Mouse (Mus musculus) liver (tissue): ENCODE results near the gene Anapc4.
A peak's percentile ranks its signal among the peaks of the same experiment; 100 is the strongest.

Experiments used
- DNase-seq: peaks from one replicate; pipeline ENCODE4 v3.0.0-alpha.2; 2020; ENCODE audit warnings: mixed read lengths

The Anapc4 gene

DNA sequence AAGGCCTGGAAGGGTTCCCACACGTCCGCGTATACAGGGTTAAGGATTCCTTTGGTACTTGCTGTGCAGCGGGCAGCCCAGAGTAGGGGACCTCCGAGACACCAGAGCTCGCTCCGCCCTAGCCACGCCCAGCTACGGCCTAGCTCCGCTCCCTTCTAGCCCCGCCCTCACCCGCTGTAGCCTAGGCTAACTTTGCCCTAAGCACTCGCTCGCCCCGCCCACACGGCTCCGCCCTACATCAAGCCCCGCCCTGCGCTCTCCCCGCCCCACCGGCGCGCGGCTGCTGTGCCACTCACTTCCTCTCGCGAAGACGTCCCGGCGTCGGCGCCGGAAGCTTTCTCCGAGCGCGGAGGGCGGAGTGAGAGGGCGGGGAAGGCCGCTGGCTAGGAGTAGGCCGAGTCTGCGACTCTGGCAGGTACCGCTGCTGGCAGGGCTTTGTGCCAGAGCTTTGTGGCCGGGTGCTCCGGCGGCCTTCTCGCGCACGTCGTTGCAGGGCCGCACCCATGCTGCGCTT, at the start of gene Anapc4:
Gene Anapc4 (plus strand): TSS at position 252 of the 514 bp plus-strand sequence.
- peak; percentile 100 for DNase-seq

DNA sequence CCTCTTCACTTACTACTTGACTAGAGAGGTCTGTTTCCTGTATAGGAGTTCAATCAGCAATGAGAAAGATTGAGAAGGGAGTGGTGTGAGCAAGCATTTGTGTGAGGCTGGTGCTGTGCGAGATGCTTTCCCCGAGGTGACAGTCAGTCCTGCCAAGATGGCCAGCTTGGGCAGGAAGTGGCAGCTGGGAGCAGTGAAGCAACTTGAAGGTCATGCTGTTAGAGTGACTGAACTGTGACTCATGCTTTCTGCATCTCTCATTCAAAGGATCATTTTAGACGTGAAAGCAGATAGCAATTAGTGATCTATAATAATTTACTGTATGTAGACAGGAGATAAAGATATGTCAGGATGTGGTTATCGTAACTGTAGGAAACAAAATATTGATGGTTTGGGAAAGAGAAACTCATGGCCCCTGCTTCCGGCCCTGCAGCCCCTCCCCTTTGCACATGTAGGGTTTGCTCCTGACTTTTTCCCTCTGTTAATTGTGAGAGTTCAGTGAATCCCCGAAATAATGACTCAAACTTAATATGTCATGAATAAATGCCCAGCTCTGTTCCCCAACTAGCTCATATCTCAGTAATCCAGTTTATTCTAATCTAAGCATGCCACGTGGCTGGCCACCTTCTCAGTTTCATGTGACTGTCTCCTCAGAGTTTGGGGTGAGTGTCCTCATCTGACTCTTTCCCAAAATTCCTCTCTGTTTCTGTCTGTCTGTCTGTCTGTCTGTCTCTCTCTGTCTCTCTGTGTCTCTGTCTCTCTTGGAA, 47.1 kb upstream of the Anapc4 start:
- DNase-seq, result no peak

DNA sequence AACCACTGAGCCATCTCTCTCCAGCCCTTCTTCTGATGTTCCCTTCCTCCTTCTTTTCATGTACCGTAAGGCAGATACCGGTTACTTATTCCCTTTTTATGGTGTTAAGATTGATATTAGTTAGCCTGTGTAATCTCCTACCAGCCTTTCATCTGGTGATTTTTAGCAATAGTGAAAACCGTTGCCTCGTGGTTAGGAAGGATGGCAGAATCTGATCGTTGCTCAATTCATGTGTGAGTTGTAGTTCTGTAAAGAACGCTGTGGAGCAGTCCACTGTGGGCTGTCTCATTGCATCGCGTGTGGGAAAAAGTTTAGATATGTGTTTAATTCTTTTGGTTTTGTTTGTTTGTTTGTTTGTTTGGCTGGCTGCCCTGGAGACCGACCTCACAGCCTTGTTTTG, 40.6 kb upstream of the Anapc4 start:
- no peak for DNase-seq

DNA sequence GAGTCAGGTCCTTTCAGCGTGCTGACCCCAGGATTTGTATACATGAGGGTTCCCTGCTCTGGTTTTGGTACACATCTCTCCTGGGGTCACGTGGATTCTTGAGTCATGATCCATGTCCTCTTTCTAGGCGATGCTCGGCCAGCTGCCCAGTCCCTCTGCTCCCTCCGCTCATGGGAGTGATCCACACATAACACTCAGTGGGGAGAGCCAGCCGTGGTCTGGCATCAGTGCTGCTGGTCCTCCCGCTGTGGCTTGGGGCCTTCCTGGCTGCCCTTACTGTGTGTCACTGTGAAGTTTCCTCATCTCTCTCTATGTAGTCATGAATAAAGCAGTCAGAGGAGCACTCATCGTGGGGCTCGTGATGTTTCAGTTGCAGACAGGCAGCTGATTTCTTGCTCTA, 39.7 kb upstream of the Anapc4 start:
- no peak for DNase-seq

DNA sequence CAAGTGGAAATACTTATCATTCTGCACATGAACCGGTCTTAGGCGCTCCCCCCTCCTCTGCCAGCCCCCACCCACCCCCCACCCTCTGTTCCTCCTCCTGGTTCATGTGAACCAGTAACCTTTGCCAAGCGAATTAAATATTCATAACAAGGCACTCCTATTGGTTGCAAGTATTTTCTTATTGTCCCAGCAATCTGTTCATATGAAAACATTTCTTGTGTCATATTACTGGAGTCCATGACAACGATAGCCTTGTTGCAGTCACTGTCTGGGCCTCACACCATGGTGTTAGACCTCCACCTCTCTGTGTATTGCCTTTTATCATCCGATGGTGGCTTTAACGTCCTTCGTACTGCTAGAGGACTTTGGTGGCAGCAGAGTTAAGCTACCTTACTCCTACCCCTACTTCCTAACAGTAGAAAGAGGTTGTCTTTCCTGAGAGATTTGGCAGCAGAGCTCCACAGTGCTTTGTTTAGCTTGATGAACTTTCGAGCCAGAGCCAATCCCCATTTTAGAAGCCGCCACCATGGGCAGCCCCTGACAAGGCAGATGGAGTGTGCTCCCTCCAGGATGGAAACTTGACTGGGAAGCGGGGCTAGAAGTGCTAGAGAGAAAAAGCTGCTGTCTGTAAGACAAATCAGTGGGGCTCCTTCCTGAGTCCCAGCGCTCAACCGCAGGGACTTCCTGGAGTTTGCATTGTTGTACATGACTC, 34.4 kb upstream of the Anapc4 start:
- DNase-seq, result no peak

DNA sequence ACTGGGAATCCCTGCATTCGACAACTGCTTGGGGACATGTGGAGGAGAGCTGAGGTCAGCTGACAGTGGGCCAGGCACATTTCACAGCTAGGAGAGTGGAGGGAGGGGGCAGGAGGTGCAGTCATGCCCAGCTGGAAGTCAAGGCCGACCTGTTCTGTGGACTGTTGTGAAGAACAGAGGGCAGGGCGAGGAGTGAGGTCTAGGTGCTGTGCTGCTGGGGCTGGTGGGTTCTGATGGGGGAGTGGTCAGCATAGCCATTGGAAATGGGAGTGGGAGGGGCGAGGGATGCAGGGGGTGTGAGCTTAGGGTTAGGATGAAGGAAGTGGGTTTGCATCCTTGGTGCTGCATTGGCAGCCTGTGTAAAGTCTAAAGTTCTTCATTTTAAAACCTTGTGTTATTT, 28.0 kb upstream of the Anapc4 start:
- DNase-seq, result no peak

DNA sequence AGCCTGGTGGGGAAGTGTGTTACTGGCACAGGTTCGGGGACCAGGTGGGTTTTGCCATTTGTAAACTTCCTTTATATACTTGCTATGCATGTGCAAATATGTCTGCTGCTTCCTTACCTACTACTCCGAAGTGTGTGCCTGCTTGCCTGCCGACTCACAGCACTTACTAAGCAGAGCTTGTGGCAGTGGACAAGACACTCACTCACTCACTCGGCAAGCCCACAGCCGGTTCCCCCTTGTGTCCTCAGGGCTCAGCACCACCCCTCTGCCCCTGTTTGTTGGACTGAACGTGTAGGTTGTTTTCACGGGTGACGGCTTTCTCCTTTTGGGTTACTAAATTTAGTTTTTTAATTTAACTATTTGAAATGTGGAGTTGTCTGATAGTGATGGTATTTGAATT, 27.5 kb upstream of the Anapc4 start:
- no peak for DNase-seq

DNA sequence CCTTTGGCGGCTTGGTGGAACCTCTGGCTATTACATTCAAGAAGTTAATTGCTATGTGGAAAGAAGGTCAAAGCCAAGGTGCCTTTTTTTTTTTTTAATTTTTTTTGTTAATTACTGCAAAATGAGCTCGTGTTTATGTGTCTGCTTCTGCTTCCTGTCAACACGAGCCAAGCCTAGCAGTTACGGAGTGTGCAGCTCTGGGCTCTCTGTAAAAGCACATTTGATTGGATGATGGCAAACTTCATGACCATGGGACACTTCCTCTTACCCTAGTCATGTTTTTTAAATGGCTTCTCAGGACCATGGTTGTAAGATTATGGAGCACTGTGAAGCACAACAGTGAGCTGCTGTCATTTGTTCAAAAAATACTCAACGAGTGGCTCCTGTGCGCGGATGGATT, 26.8 kb upstream of the Anapc4 start:
- no peak for DNase-seq

DNA sequence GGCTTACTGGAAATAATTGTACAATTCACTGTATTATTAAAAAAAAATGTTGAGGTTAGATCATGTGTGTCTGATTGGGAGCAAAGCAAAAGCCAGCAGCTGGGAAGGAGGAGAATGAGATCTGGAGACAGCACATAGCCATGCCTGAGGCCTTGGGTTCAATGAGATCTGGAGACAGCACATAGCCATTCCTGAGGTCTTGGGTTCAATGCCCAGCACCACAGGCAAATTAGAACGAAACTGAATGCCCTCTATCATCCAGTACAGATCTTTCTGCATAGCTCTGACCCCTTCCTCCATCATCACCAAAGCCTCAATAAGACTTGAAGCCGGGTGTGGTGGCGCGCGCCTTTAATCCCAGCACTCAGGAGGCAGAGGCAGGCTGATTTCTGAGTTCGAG, 23.4 kb upstream of the Anapc4 start:
- DNase-seq, result no peak

DNA sequence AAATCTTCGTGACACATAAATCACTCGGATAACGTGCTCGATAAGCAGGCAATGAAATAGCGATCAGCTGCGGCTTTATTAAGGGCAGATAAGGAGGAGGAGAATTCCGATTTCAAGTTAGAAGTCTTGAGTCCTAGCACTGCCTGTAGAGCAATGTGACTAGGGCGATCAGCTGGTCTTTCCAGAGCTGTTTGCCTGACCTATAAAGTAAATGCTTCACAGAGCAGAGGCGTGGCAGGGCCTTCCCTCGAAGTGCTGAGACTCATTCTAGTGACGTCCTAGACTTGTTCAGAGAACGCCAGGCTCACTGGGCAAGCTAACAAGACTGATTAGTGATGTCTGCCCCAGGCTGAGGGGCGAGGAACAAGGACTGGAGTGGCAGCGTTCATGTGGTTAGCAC, 22.8 kb upstream of the Anapc4 start:
- DNase-seq, result no peak

DNA sequence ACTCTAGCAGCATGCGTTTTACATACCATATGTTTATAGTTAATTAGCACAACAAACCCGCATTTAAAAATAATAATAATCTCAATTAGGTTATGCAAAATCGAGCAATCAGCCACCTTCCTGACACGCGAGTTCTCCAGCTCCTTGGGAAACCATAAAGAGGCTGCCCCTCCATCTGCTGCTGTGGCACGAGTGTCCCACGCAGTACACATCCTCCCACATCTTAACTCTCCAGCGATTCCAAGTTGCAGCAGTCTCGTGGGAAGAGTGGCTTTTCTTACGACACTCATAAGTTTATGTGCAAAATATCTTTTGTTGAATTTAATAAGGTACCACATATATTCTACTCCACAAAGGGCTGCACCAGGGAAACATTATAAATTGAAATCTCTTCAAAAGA, 21.4 kb upstream of the Anapc4 start:
- no peak for DNase-seq

DNA sequence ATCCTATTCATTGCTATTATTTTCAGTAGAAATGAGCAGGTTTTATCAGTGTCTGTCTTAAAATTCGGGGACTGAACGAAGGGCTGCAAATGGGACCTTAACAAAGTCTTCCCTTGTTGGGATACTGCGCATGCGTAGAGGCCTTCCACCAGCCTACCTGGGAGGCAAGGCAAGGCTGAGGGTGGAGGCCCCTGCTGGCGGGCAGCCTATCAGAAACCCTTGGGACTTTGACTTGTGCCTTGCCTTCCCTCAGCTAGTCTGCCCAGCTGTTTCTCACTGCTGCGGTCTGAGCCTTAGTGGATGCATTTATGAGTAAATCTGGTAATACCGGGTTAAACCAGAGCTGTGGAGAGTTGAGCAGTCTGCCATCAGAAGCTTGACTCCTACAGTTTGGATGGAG, 20.5 kb upstream of the Anapc4 start:
- DNase-seq, result no peak

DNA sequence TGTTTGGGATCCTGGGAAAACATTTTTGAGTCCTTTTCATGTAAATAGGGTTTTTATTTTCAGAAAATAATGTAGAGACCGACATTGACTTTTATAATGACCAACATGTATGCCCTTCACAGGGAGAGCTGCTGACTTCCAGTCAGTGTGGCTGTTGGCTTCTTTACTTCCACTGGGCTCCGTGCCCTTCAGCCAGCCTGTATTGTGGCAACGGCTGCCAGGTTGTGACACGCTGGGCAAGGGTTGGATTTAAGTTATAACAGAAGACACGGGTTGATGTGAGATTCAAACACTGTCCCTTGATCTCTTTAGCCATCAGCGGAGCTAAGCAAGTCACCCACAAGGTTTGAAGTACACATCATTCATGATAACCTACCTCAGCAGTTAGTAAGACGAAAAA, 15.1 kb upstream of the Anapc4 start:
- DNase-seq, result no peak

DNA sequence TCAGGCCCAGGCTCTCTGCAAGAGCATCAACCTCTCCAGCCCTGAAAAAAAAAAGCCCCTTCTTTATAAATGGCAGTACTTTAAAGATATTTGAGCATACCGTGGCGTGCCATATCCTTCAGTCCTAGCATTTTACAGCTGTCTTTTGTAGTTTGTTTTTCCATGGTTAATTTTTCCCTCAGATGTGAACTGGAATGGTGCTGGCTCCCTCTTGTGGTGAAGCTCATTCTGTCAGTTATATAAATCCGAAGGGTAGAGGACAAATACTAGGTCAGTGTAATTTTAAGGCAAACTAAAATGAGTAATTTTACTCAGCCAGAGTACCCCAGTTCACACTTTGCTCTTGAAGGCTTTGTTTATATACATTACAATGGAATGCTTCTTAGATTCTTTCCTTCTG, 12.1 kb upstream of the Anapc4 start:
- peak; percentile 19 for DNase-seq

DNA sequence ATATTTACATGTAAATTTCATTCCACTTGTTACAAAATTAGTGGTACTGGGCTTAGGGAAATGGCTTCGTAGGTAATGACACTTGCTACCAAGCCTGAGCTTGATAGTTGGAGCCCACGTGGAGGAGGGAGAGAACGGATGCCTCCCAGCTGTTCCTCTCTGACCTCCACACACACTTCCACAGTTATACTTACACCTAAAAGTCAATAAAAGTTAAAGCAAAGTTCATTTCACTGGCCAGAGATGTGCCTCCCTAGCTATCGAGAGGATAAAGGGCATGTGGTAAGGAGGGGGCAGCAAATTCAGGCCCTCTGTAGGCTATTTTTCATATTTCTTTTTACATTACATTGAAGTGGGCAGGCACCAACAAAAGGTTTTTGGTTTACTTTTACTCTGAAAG, 5.9 kb upstream of the Anapc4 start:
- DNase-seq, result no peak

DNA sequence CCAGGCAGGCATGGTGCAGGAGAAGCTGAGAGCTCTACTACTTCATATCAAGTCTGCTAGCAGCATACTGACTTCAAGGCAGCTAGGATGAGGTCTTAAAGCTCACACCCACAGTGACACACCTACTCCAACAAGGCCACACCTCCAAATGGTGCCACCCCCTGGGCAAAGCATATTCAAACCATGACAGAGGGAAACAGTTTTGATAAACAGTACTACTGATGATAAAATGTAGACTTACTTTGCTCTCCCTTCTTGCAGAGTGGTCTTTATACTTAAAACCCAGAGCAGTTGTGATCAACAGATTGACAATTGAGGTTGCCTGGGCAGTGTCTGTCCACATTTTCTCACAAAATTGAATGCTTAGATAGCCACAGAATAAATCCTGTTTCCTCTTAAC, 807 bp upstream of the Anapc4 start:
- DNase-seq, result peak; percentile 78

DNA sequence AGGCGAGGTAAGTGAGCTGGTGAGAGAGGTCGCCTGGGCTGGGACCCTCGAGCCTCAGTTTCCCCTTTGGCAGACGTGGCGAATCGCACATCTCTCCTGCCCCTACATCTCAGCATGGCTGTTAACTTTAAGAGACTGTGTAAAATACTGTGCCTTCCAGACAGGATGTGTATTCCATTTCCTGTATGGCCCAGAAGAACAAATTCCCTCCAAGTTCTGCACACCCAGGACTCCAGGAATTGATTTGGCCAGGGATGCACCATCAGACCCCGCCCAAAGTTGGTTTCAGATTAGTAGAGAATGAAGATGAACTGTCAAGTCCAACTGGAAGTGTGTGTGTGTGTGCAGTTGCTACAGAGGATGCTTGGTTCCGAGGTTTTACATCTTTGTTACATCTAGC, 574 bp downstream of the Anapc4 start:
- DNase-seq, result no peak

DNA sequence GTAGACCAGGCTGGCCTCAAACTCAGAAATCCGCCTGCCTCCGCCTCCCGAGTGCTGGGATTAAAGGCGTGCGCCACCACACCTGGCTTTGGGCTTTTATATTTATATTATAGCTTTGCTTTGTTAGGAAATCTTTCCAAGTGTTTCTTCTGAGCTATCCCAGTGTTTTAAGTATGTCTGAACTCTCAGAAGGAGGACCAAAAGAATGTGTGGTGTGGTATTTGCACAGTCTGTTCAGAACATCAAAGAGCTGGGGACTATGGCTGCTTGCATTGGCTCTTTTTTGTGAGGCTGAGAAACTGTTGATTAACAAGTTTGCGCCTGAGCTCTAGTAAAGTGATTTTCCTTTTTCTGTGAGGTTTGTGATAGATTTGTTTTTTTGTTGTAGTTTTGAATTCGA, 10.5 kb downstream of the Anapc4 start:
- DNase-seq, result no peak

DNA sequence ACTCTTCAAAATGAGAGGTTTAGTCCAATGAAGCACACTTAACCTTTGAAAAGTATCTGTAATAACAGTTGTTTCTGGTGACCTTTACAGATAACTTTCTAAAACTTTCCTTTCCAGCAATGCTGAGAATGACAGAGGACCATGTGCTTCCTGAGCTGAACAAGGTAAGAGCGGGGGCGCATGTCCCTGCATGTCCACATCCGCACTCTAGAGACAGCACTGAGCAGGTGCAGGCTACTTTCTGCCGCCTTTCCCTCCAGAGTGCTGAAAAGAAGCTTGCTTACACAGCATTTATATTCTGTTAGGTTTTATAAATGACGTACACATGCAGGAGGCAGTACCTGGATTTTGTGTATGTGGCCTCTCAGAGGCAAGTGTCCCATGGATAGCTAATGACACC, 21.9 kb downstream of the Anapc4 start:
- no peak for DNase-seq

DNA sequence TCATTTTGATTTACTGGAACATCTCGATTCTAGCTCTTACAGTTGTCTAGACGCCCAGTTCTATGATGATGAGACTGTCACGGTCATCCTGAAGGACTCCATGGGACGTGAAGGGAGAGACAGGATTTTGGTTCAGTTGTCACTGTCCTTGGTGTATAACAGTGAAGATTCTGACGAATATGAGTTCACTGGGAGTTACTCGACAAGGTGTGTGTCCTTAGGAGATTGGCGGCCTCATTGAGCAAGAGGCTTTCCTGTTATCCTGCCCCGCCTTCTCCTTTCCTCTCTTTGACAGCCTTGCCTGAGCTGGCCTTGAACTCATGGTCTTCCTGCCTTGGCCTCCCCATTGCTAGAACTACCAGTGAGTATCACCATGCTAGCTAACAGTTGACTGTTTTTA, 30.6 kb downstream of the Anapc4 start:
- no peak for DNase-seq

DNA sequence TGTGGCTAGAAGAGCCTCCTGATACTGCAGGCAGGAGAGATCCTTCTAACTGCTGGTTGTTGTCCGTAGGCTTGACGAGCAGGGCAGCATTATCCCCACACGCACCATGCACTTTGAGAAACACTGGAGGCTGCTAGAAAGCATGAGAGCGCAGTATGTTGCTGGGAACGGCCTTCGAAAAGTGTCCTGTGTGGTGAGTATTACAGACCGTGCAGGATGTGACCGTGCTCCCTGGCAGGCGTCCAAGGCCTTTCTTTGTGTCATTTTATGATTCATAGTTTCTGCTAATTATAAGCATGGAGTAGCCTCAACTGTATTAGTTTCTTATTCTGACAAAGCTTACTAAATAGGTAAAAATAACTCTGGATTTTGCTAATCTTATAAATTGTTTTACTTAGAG, 32.0 kb downstream of the Anapc4 start:
- DNase-seq, result peak; percentile 42

DNA sequence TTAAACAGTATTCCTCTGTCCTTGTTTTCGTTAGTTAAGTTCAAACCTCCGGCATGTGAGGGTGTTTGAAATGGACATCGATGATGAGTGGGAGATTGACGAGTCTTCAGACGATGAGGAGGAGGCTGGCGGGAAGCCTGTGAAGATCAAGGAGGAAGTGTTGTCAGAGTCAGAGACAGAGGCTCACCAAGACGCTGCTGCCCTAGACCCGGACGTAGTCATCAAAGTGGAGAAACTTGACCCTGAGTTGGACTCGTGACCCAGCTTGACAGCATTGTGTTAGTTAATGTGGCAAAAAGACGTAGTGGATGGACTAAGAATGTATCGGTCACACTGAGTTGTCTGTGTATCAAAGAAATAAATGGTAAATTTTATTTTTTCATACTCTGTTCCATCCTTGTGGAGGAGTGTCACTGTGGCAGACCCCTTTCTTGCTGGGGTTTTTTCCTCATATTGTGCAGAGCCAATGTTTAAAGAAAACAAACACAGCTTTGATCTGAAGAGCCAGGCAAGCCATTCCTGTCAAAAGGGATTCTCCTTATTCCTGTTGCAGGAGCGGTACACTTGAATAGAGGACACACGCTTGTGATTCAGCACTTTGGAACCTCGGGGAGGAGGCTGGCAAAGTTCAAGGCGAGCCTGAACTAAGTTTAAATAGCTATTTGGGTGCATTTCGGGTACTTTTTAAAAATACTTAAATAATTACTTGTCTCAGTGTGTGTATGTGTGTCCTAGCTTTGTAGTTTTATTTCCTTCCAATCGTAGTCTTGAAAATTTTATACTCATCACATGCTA, 32.7 kb downstream of the Anapc4 start:
- no peak for DNase-seq

DNA sequence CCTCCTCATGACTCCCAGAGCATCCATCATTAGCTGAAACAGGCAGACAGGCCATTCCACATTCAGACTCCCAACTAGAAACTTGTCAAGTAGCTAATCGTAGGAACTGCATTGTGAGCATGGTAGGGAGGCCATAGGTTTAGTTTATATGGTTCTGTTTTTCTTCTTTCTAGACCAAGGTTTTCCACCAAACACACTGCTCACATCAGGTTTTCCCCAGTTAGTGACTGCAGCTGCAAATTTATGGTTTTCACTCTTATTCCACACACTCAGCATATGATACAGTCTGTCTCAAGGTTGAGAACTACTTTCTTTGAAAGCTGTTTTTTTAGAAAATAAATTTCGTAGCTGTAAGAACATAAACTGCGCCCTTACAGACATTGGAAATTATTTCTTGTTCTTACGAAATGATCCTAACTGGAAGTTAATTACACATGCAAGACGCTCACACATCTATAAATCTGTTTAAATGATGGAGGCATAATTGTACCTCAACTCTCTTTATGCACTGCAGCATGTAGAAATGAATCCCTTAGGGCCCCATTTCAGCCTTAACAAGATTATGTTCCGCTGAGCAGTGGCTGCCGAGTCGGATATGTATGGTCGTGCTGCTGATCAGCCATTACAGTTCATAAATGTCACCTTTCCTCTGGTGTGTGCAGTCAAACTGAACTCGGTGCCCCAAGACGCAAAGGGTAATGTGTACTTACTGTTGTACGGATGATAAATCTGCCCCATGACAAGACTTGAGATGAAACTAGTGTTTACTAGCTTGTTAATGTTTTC, 35.3 kb downstream of the Anapc4 start:
- no peak for DNase-seq
